Mouse (Mus musculus): Measurements from ENCODE around the gene Hebp2.

Hebp2 gene

DNA sequence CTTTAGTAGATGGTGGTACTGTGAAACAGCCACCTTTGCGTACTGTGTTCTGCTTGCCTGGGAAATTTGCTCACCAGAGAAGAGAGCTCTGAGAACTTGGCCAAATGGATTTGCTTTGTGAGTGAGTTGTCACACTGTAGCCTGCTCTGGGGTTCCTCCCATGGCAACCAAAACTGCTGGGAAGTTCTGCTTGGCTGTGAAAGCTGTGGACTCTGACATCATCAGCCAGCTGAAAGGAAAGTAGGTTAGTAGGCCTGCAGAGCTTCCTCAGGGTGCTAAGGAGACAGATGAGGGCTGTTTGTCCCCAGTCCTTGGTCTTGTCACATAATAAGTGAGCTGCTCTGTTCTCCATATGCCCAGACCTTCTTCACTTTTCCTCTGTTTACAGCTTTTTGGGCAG lies 37.3 kb downstream of the Hebp2 start:
- peak; percentile 51 for DNase-seq

DNA sequence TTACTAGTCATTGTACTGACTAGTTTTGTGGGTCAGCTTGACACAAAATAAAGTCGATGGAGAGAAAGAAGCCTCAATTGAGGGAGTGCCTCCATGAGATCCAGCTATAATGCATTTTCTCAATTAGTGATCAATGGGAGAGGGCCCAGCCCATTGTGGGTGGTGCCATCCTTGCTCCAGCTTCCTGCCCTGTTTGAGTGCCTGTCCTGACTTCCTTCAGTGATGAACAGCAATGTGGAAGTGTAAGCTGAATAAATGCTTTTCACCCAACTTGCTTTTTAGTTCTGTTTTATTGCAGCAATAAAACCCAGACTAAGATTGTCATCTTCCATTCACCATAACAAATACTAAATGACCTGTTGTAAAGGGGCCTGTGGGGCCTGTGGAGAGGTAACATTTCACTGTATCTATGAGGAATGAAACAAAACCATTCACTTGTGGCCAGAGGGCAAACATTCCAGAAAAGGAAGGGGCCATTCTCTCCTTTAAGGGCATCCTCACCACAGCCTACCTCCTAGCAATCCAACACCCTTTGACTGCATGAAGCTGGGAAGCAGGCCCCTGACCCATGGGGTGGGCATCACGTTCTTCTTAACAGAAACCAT lies 37.9 kb downstream of the Hebp2 start:
- DNase-seq = no peak

DNA sequence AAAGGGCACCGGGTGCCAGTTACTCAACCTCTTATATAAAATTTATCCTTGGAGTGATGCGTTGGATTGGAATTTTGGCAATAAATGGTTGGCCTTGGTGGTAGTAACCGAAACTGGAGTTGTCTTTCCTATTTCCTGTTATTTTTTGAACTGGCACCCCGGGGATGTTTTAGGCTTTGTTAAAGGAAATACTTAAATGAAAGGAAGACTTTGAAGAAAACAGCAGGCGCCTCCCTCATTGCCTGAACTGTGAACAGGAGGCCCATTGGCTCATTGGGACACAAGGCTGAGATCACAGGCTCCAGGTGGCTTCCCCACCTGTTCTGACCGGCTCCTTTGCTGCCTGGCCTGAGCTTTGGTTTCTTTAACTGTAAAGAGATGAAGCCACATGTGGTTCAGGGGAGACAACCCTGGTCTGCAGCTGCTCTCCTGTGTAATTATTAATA lies 39.4 kb downstream of the Hebp2 start:
- DNase-seq = no peak

DNA sequence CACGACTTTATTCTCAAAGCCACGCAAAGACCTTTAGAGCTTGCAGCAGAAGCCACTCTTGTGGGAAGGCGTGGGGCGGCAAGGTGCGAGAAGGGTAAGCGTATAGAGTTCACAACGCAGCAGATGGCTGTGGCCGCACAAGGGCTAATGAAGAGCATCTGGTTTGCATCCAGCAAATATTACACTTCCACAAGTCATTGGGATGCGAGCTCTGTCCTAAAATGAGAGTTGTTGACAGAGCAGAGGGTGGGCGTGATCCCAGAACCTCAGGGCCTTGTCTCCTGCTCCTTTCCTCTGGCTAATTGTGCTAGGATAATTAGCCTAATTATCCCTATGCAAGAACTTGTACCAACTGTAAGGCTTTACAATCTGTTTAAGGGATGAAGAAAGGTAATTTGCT lies 40.2 kb downstream of the Hebp2 start:
- no peak for DNase-seq

DNA sequence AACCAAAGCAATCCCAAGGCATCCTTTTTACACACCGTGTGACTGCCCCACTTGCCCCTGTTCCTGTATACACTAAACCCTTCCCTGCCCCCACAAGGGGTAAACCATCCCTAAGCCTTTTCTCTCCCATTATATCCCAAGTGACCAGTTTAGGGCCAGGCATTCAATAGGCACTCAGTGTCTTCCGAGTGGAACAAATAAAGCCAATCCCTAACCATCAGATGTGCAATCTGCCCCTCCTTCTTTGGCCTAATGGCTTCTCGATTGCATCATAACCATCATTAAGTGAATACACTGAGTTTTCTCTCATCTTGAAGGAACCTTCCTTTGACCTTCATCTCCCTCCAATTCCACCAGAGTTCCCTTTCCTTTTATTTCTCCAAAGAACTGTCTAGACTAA lies 43.9 kb downstream of the Hebp2 start:
- no peak for DNase-seq

DNA sequence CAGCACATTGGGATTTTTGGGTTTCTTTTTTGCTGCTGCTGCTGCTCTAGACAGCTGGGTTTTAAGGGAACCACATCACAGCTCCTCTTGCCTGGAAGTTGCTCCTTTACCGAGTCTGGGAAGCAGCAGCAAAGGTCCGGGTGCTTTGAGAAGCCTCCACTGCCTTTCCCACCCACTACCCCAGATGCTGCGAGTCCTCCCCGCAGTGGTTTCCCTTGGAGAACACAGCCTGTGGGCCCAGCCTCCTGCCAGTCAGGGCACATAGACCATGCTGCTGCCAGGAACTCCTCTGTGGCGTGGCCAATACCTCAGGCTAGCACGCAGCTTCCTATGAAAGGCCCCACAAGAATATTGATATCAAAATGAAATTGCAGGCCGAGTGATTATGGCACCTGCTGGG lies 48.8 kb downstream of the Hebp2 start:
- DNase-seq = no peak

DNA sequence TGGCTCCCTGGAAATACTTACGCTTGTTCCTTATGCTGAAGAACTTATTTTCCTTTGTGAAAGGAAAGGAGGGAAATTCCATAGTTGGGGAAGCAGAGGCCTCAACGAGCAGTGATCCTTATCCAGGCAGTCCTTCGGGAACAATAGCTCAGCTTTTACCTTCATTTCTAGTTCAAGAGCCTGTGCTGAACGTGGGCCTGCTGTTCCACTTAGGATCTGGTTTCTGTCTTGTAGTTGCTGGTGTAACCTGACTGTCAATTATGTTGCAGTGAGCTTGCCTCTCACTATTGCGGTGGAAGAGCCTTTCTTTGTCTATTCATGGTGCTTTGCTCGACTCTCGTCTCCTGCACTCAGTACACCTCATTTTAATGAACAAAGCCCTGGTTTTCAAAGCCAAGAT lies 51.6 kb downstream of the Hebp2 start:
- DNase-seq = no peak

DNA sequence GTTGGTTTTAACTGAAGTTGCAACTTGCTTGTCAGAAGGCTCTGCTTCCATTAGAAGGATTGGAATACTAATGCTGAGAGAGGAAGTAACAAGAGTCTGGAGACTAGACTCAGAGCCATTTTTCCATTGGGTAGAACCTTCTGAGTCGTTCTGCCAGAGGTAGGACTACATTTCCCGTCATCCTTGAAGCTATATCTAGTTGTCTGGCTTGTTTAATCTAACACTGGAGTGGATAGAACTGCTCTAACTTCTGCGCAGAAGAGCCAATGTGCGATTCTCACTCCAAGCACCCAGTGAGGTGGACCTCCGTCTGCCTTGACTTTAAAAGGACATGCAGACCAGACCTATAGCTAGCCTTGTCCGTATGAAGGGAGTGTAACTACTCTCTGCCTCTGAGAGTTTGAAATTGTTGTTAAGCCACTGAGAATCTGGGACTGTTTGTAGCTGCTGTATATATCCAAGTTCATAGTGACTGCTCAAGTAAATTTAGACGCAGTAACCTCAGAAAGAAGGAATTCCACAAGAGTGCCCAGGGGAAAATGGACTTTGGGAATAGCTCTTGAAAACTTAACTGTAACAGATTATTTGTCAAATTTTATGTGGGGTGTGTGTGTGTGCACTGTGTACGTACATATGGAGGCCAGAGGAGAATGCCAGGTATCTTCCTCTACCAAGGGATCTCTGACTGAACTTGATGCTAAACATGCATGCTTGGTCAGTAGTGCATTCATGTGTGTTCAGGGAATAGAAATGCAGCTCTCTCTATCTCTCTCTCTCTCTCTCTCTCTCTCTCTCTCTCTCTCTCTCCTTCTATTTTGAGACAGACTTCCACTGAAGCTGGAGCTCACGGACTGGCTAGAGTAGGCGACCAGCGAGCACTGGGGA lies 52.6 kb downstream of the Hebp2 start:
- no peak for DNase-seq

DNA sequence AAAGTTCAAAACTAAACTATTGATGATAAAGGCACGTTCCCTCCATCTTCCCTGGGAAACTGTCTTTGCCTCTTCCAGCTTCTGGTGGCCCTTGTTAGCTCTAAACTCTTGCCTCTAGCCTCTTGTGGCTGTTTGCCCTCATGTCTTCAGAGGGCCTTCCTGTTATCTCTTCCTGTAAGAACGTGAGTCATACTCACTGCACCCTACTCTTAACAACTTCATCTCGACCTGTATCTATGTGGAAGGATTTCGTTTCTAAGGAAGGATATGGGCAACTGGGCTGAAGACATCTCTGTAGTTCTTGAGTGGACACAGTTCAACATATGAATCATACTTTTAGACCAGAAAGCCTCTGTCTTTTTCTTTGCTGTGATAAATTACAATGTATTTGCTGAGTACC lies 53.9 kb downstream of the Hebp2 start:
- no peak for DNase-seq

DNA sequence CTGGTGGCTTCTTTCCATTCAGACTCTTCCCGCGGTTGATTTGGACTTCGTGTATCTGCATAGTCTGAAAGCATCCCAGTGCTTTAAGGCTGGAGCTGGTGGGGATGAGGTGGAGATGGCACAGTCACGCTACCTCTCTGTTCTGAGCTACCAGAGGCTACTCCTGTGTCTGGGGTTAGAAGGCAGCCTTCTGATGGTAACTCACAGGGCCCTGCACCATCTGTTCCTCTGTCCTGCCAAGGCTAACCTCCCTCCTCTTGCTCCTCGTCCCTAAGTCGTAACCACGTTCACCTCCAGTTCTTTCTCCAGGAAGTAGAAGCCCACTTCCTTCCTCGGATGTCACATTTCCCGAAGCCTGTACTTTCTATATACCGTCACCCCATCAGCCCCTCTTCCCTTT lies 55.9 kb downstream of the Hebp2 start:
- no peak for DNase-seq
